Mouse (Mus musculus) left cerebral cortex, postnatal 10 days (tissue): ENCODE data around the gene H2-Q6. TPM values are rescaled to one million over a fixed set of nuclear protein-coding genes. Genes with fewer than 3 reads are reported as not detected.
A peak's percentile ranks its signal among the peaks of the same experiment; 100 is the strongest.
"Not testable (repeated sequence)": the region's sequence is repeated elsewhere in the genome, so short reads cannot be mapped to it uniquely, and the experiment has no call there.

ENCODE experiments used
- DNase-seq, 2 experiments: peaks; one replicate each; pipeline ENCODE4 v3.0.0; 2021 to 2022; ENCODE audit warnings: low spot score in 2 of 2, mixed read lengths in 1 of 2; ENCODE audit errors: extremely low spot score in 1 of 2
- intact Hi-C: fragments of 180-260 bp; cut with DNase I; formaldehyde crosslinking; loops from one replicate; pipeline ENCODE4 v1.15.1; 2025
- total RNA-seq, 2 experiments: library from RNA; stranded (reverse); gene quantifications; 2 replicates each; pipeline ENCODE4 v1.2.3; 2021

Gene H2-Q6
- not detected for total RNA-seq

- DNase-seq = peak in 1 of 2 experiments; percentile 49
Measured at GRCm38 (mm10) chr17:35424624-35425416, at the start of gene H2-Q6. Gene H2-Q6 (plus strand): TSS chr17:35424850.

GRCm38 (mm10) chr17:35379369-35379728 lies 45.3 kb upstream of the H2-Q6 start, which contains the start of gene H2-Q4:
Gene H2-Q4 (plus strand): TSS chr17:35379617.
- intact Hi-C loops = no loop called here
- peak; percentile 64 to 91 for DNase-seq

More at GRCm38 (mm10) chr17:35424624-35425416, at the start of gene H2-Q6:
- intact Hi-C loops = not testable (repeated sequence)

- DNase-seq = peak in 1 of 2 experiments; percentile 47
Measured at GRCm38 (mm10) chr17:35379729-35380451, 44.8 kb upstream of the H2-Q6 start.

GRCm38 (mm10) chr17:35389796-35390195 lies 34.9 kb upstream of the H2-Q6 start:
- DNase-seq, intact Hi-C loops: not testable (repeated sequence)

More at GRCm38 (mm10) chr17:35379729-35380451, 44.8 kb upstream of the H2-Q6 start:
- intact Hi-C loops = no loop called here

GRCm38 (mm10) chr17:35392671-35393070 lies 32.0 kb upstream of the H2-Q6 start:
- DNase-seq, intact Hi-C loops: not testable (repeated sequence)

GRCm38 (mm10) chr17:35393864-35394800 lies 30.5 kb upstream of the H2-Q6 start:
- DNase-seq, intact Hi-C loops: not testable (repeated sequence)

GRCm38 (mm10) chr17:35396956-35397355 lies 27.7 kb upstream of the H2-Q6 start:
- intact Hi-C loops, DNase-seq: not testable (repeated sequence)

GRCm38 (mm10) chr17:35413057-35413456 lies 11.6 kb upstream of the H2-Q6 start:
- DNase-seq, intact Hi-C loops: not testable (repeated sequence)

- DNase-seq, intact Hi-C loops: not testable (repeated sequence)
Measured at GRCm38 (mm10) chr17:35415273-35416129, 9.1 kb upstream of the H2-Q6 start.

- intact Hi-C loops = no loop called here
- DNase-seq = no peak
Measured at GRCm38 (mm10) chr17:35418772-35419171, 5.9 kb upstream of the H2-Q6 start.

GRCm38 (mm10) chr17:35419564-35419963 lies 5.1 kb upstream of the H2-Q6 start:
- intact Hi-C loops = not testable (repeated sequence)

GRCm38 (mm10) chr17:35420206-35420810 lies 4.3 kb upstream of the H2-Q6 start:
- DNase-seq, intact Hi-C loops: not testable (repeated sequence)

More at GRCm38 (mm10) chr17:35419564-35419963, 5.1 kb upstream of the H2-Q6 start:
- DNase-seq = not testable (repeated sequence)

- DNase-seq, intact Hi-C loops: not testable (repeated sequence)
Measured at GRCm38 (mm10) chr17:35421331-35421730, 3.3 kb upstream of the H2-Q6 start.

- DNase-seq, intact Hi-C loops: not testable (repeated sequence)
Measured at GRCm38 (mm10) chr17:35422360-35422759, 2.3 kb upstream of the H2-Q6 start.

- intact Hi-C loops, DNase-seq: not testable (repeated sequence)
Measured at GRCm38 (mm10) chr17:35423131-35423810, 1.4 kb upstream of the H2-Q6 start.

GRCm38 (mm10) chr17:35424106-35424505 lies 544 bp upstream of the H2-Q6 start:
- intact Hi-C loops, DNase-seq: not testable (repeated sequence)

GRCm38 (mm10) chr17:35425474-35425873 lies 824 bp downstream of the H2-Q6 start:
- DNase-seq, intact Hi-C loops: not testable (repeated sequence)
